Mouse (Mus musculus): Measurements from ENCODE around the gene Chaf1a. TPM values are rescaled to one million over a fixed set of nuclear protein-coding genes. Genes with fewer than 3 reads are reported as not detected.
"Not testable (repeated sequence)": the region's sequence is repeated elsewhere in the genome, so short reads cannot be mapped to it uniquely, and the experiment has no call there.

The Chaf1a gene
- polyA plus RNA-seq, 1 experiment from 2014 or later = 32.0 TPM

DNA sequence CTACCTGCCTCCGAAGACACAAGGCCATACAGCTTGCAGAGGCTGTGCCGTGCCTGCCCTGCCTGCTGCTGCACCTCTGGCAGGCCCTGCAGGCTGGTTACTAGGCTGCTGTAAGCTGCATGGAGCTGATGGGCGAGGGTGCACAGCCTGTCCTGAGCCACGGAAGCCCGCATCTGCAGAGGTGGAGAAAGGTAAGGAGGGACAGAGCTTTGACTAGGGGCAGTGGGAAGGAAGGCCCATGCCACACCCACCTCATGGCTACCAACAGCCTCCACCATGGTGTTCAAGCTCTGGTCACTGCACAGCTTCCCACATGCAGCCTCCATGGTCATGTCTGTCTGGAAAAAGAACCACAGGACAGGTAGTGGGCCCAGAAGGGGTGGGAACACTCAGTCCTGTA is 61.9 kb downstream of the Chaf1a start:
- ATAC-seq (replicated peaks; ENCODE audit: low FRiP score) (no peak), DNase-seq (ENCODE audit: low spot score) (no peak)
- Histone ChIP-seq H3K27me3 (replicated peaks; ENCODE audit: control insufficient read depth, insufficient read depth, low read length) (no peaks in the 10 kb centered on the region), H3K27ac (ENCODE audit: low read depth, low read length) (no peak overlapping the region), H3K4me3 (ENCODE audit: low read depth, low read length) (no peak overlapping the region), H3K9me3 (ENCODE audit: control insufficient read depth, low read length) (no peaks in the 10 kb centered on the region), H3K4me2 (no peak overlapping the region), H3K9ac (ENCODE audit: low read depth, low read length) (no peak overlapping the region), H3K36me3 (ENCODE audit: control insufficient read depth, insufficient read depth, low read length) (peaks cover 45% of the 10 kb centered on the region), H3K4me1 (replicated peaks; ENCODE audit: control insufficient read depth, insufficient read depth, low read length) (no peaks in the 10 kb centered on the region)
- 82% methylated on average over 5 of the region's 5 CpGs for WGBS

DNA sequence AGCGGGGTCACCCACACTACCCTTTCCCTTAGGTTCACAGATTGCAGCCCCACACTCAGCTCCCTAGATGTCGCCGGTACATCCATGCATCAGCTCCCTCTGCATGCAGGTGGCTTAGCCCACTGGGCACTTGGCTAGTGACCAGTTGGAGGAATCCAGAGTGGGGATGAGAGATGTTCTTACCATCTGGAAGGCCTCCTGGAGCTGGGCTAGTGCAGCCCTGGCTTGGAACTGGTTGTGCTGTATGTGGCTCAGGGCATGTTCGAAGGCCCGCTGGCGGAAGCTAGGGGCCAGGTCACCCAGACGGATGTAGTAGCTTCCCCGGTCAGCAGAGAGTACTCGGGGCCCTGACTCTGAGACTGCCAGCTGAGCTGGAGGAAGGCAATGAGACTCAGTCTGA is 62.7 kb downstream of the Chaf1a start:
- Histone ChIP-seq H3K9ac (ENCODE audit: low read depth, low read length) (no peak overlapping the region), H3K4me2 (no peak overlapping the region), H3K9me3 (ENCODE audit: control insufficient read depth, low read length) (no peaks in the 10 kb centered on the region), H3K4me3 (ENCODE audit: low read depth, low read length) (no peak overlapping the region), H3K36me3 (ENCODE audit: control insufficient read depth, insufficient read depth, low read length) (peaks cover 37% of the 10 kb centered on the region), H3K27ac (ENCODE audit: low read depth, low read length) (no peak overlapping the region), H3K4me1 (replicated peaks; ENCODE audit: control insufficient read depth, insufficient read depth, low read length) (no peaks in the 10 kb centered on the region), H3K27me3 (replicated peaks; ENCODE audit: control insufficient read depth, insufficient read depth, low read length) (no peaks in the 10 kb centered on the region)
- DNase-seq (ENCODE audit: low spot score) (no peak), ATAC-seq (replicated peaks; ENCODE audit: low FRiP score) (no peak)
- WGBS = 93% methylated on average over 9 of the region's 9 CpGs

DNA sequence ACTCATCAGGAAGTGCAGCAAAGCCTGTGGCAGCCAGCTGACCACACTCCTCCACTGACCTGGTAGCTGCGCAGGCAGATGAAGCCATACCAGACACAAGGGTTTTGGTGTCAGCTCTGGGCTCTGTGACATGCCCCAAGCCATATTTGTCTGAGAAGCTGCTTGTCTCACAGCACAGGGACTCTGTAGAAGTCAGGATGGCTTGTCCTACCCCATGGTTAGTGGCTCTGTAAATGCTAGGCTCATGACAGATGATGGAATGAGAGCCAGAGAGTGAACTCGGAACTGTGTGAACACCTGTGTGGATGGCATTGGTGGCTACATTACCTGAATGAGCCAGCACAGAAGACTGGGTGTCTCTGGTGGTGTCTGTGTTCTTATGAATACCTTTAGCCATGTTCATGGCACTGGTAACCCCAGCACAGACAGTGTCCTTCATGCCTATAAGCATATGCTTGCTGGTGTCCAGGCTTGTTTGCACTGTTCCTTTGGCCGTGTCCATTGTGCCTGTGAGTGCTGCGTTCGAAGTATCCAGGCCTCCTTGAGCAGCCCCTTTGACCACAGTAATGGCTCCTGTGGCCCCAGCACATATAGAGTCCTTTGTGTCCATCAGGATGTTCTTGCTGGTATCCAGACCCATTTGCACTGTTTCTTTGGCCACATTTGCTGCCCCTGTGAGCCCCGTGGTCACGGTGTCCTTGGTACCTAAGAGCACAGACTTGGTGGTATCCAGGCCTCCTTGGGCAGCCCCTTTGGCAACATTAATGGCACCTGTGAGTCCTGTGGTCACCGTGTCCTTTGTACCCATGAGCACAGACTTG is 63.4 kb downstream of the Chaf1a start:
- no peaks in the 10 kb centered on the region for H3K4me1 ChIP-seq (replicated peaks; ENCODE audit: control insufficient read depth, insufficient read depth, low read length)
- H3K9ac ChIP-seq (ENCODE audit: low read depth, low read length) = no peak overlapping the region
- H3K4me3 ChIP-seq (ENCODE audit: low read depth, low read length) = no peak overlapping the region
- peaks cover 30% of the 10 kb centered on the region for H3K36me3 ChIP-seq (ENCODE audit: control insufficient read depth, insufficient read depth, low read length)
- ATAC-seq (replicated peaks; ENCODE audit: low FRiP score) (no peak), DNase-seq (ENCODE audit: low spot score) (no peak)
- H3K9me3 ChIP-seq (ENCODE audit: control insufficient read depth, low read length) = no peaks in the 10 kb centered on the region
- H3K4me2 ChIP-seq = no peak overlapping the region
- WGBS = 97% methylated on average over 8 of the region's 8 CpGs
- no peaks in the 10 kb centered on the region for H3K27me3 ChIP-seq (replicated peaks; ENCODE audit: control insufficient read depth, insufficient read depth, low read length)
- no peak overlapping the region for H3K27ac ChIP-seq (ENCODE audit: low read depth, low read length)

DNA sequence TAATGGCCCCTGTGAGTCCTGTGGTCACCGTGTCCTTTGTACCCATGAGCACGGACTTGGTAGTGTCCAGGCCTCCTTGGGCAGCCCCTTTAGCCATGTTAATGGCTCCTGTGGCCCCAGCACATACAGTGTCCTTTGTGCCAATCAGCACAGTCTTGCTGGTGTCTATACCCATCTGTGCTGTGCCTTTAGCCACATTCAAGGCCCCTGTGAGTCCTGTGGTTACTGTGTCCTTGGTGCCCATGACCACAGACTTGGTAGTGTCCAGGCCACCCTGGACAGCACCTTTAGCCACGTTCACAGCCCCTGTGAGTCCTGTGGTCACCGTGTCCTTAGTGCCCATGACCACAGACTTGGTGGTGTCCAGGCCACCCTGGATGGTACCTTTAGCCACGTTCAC is 64.6 kb downstream of the Chaf1a start:
- H3K9ac ChIP-seq (ENCODE audit: low read depth, low read length); H3K27ac ChIP-seq (ENCODE audit: low read depth, low read length); H3K4me2 ChIP-seq; H3K9me3 ChIP-seq (ENCODE audit: control insufficient read depth, low read length); H3K4me1 ChIP-seq (replicated peaks; ENCODE audit: control insufficient read depth, insufficient read depth, low read length); H3K4me3 ChIP-seq (ENCODE audit: low read depth, low read length); ATAC-seq (replicated peaks; ENCODE audit: low FRiP score); DNase-seq (ENCODE audit: low spot score); H3K27me3 ChIP-seq (replicated peaks; ENCODE audit: control insufficient read depth, insufficient read depth, low read length): not testable (repeated sequence)
- H3K36me3 ChIP-seq (ENCODE audit: control insufficient read depth, insufficient read depth, low read length) = peaks cover 23% of the 10 kb centered on the region
- WGBS = 90% methylated on average over 2 of the region's 5 CpGs

DNA sequence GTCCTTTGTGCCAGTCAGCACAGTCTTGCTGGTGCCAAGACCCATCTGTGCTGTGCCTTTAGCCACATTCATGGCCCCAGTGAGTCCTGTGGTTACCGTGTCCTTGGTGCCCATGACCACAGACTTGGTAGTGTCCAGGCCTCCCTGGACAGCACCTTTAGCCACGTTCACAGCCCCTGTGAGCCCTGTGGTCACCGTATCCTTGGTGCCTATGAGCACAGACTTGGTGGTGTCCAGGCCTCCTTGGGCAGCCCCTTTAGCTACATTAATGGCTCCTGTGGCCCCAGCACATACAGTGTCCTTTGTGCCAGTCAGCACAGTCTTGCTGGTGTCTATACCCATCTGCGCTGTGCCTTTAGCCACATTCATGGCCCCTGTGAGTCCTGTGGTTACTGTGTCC is 66.2 kb downstream of the Chaf1a start:
- not testable (repeated sequence) for H3K4me2 ChIP-seq; H3K27me3 ChIP-seq (replicated peaks; ENCODE audit: control insufficient read depth, insufficient read depth, low read length); H3K9ac ChIP-seq (ENCODE audit: low read depth, low read length); H3K4me3 ChIP-seq (ENCODE audit: low read depth, low read length); DNase-seq (ENCODE audit: low spot score); H3K4me1 ChIP-seq (replicated peaks; ENCODE audit: control insufficient read depth, insufficient read depth, low read length); H3K27ac ChIP-seq (ENCODE audit: low read depth, low read length); ATAC-seq (replicated peaks; ENCODE audit: low FRiP score); H3K9me3 ChIP-seq (ENCODE audit: control insufficient read depth, low read length)
- peaks cover 11% of the 10 kb centered on the region for H3K36me3 ChIP-seq (ENCODE audit: control insufficient read depth, insufficient read depth, low read length)
- 92% methylated on average over 4 of the region's 4 CpGs for WGBS

DNA sequence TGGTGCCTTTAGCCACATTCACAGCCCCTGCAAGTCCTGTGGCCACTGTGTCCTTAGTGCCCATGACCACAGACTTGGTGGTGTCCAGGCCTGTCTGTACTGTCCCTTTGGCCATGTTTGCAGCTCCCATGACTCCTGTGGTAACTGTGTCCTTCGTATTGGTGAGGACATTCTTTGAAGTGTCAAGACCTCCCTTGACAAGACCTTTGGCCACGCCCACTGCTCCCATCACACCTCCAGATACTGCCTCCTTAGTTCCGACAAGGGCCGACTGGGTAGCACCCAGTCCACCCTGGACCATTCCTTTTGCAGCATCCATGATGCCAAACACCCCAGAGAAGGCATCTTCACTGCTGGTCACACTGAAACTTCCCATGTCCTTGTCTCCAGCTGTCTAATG is 66.7 kb downstream of the Chaf1a start:
- ATAC-seq (replicated peaks; ENCODE audit: low FRiP score) (no peak), DNase-seq (ENCODE audit: low spot score) (no peak)
- Histone ChIP-seq H3K27ac (ENCODE audit: low read depth, low read length) (no peak overlapping the region), H3K27me3 (replicated peaks; ENCODE audit: control insufficient read depth, insufficient read depth, low read length) (no peaks in the 10 kb centered on the region), H3K36me3 (ENCODE audit: control insufficient read depth, insufficient read depth, low read length) (peaks cover 6% of the 10 kb centered on the region), H3K9ac (ENCODE audit: low read depth, low read length) (no peak overlapping the region), H3K4me2 (no peak overlapping the region), H3K4me3 (ENCODE audit: low read depth, low read length) (no peak overlapping the region), H3K9me3 (ENCODE audit: control insufficient read depth, low read length) (no peaks in the 10 kb centered on the region), H3K4me1 (replicated peaks; ENCODE audit: control insufficient read depth, insufficient read depth, low read length) (no peaks in the 10 kb centered on the region)
- WGBS = 65% methylated on average over 4 of the region's 4 CpGs

DNA sequence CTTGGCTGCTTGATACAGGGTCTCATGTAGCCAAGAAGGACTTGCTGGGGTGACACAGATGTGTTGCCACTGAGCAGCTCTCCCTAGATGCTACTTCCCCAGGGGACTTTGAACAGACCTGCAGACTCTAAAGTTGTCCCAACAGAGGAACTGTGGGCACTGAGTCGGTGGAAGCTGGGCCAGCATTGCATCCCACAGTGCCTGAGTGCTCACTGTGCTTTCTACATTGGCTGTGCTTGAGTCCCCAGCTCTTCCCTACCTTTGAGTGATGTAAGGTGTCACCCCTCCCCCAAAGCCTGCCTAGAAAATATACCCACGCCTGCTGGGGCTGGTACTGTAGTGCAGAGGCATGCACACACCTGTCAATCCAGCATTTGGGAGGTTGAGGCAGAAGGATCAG is 67.5 kb downstream of the Chaf1a start:
- H3K4me2 ChIP-seq = no peak overlapping the region
- H3K36me3 ChIP-seq (ENCODE audit: control insufficient read depth, insufficient read depth, low read length) = peaks cover 2% of the 10 kb centered on the region; the same call in 1 of the 2 replicates
- no peak overlapping the region for H3K27ac ChIP-seq (ENCODE audit: low read depth, low read length)
- H3K27me3 ChIP-seq (replicated peaks; ENCODE audit: control insufficient read depth, insufficient read depth, low read length) = no peaks in the 10 kb centered on the region
- no peak overlapping the region for H3K9ac ChIP-seq (ENCODE audit: low read depth, low read length)
- H3K4me1 ChIP-seq (replicated peaks; ENCODE audit: control insufficient read depth, insufficient read depth, low read length) = no peaks in the 10 kb centered on the region
- H3K4me3 ChIP-seq (ENCODE audit: low read depth, low read length) = no peak overlapping the region
- 61% methylated on average over 2 of the region's 2 CpGs for WGBS
- ATAC-seq (replicated peaks; ENCODE audit: low FRiP score) (no peak), DNase-seq (ENCODE audit: low spot score) (no peak)
- H3K9me3 ChIP-seq (ENCODE audit: control insufficient read depth, low read length) = no peaks in the 10 kb centered on the region

DNA sequence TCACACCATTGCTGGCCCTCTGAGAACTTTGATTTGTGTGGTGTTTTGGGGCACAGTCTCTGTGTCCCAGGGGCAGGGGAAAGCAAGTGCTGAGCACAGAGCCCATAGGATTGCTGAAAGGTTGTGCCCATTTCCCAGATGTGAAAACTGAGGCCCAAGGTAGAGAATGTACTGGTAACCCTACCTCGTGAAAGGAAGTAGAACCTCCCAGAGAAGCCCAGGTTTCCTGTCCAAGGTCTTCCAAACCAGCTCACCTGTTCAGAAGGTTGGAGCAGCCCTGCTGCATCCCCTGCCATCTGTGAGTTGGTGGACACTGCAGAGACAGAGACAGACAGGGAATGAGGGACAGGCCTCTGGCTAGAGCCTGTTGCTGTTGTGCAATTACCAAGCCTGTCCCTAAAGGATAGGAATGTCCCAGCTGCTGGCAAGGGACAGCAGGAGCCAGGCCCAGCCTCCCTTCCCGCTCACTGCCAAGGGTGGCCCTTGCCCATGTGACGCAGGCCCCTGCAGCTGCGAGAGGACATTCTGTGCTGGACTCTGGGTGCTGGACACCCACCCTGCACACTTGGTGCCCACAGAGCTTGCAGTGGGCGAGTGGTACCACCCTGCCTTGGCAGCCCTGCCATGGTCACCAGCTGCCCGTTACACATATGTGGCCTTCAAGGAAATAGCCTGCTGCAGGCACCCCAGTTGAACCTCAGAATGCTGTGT is 68.2 kb downstream of the Chaf1a start:
- no peaks in the 10 kb centered on the region for H3K9me3 ChIP-seq (ENCODE audit: control insufficient read depth, low read length)
- H3K4me1 ChIP-seq (replicated peaks; ENCODE audit: control insufficient read depth, insufficient read depth, low read length) = no peaks in the 10 kb centered on the region
- H3K36me3 ChIP-seq (ENCODE audit: control insufficient read depth, insufficient read depth, low read length) = no peaks in the 10 kb centered on the region
- no peaks in the 10 kb centered on the region for H3K27me3 ChIP-seq (replicated peaks; ENCODE audit: control insufficient read depth, insufficient read depth, low read length)
- no peak overlapping the region for H3K4me2 ChIP-seq
- ATAC-seq (replicated peaks; ENCODE audit: low FRiP score) (no peak), DNase-seq (ENCODE audit: low spot score) (no peak)
- no peak overlapping the region for H3K4me3 ChIP-seq (ENCODE audit: low read depth, low read length)
- H3K27ac ChIP-seq (ENCODE audit: low read depth, low read length) = no peak overlapping the region
- H3K9ac ChIP-seq (ENCODE audit: low read depth, low read length) = no peak overlapping the region
- 83% methylated on average over 6 of the region's 6 CpGs for WGBS
